8 mouse cellular contexts compared by ENCODE assay signal in genomic region chr15:70920862-70921261, GRCm38 (mm10).
DNase-seq lines count a peak whose midpoint lies in the region; ATAC-seq and TF ChIP-seq lines count a peak whose summit lies in the region.

No protein-coding gene starts in this region.

- H3K79me2 ChIP-seq in MEL (ENCODE audit: control insufficient read depth, insufficient read depth, low read length, poor library complexity) = no peaks in the 10 kb centered on the region

- H3K36me3 ChIP-seq in heart, postnatal 0 days (replicated peaks; ENCODE audit: control insufficient read depth, insufficient read depth, low read length) = no peaks in the 10 kb centered on the region
- no peaks in the 10 kb centered on the region for H3K36me3 ChIP-seq in MEL (ENCODE audit: control insufficient read depth in 1 of 2, insufficient read depth in 2 of 2, low read length in 2 of 2)
- H3K36me3 ChIP-seq in hindbrain, embryonic 10.5 days = no peaks in the 10 kb centered on the region
- H3K36me3 ChIP-seq in midbrain, embryonic 13.5 days = no peaks in the 10 kb centered on the region

- H3K9me3 ChIP-seq in heart, postnatal 0 days (replicated peaks; ENCODE audit: control insufficient read depth, low read length) = no peaks in the 10 kb centered on the region
- H3K9me3 ChIP-seq in MEL (replicated peaks; ENCODE audit: insufficient read depth, low read length) = no peaks in the 10 kb centered on the region
- H3K9me3 ChIP-seq in hindbrain, embryonic 10.5 days = no peaks in the 10 kb centered on the region
- H3K9me3 ChIP-seq in midbrain, embryonic 13.5 days = no peaks in the 10 kb centered on the region

- H3K27ac ChIP-seq in heart, postnatal 0 days (ENCODE audit: low read depth) = no peak overlapping the region
- H3K27ac ChIP-seq in MEL (ENCODE audit: control insufficient read depth, low read depth, low read length) = no peak overlapping the region
- no peak overlapping the region for H3K27ac ChIP-seq in hindbrain, embryonic 10.5 days
- H3K27ac ChIP-seq in midbrain, embryonic 13.5 days = no peak overlapping the region

- H3K4me1 ChIP-seq in heart, postnatal 0 days (ENCODE audit: control insufficient read depth, insufficient read depth) = no peaks in the 10 kb centered on the region
- no peaks in the 10 kb centered on the region for H3K4me1 ChIP-seq in MEL (ENCODE audit: control insufficient read depth in 1 of 2, insufficient read depth in 2 of 2, low read length in 2 of 2)
- H3K4me1 ChIP-seq in hindbrain, embryonic 10.5 days (replicated peaks) = no peaks in the 10 kb centered on the region
- H3K4me1 ChIP-seq in midbrain, embryonic 13.5 days (replicated peaks) = no peaks in the 10 kb centered on the region

- H3K27me3 ChIP-seq in heart, postnatal 0 days (ENCODE audit: control insufficient read depth, insufficient read depth, low read length) = no peaks in the 10 kb centered on the region
- no peaks in the 10 kb centered on the region; a peak in 1 of 4 replicates for H3K27me3 ChIP-seq in MEL (ENCODE audit: control insufficient read depth in 1 of 2, insufficient read depth in 2 of 2, low read length in 2 of 2)
- H3K27me3 ChIP-seq in hindbrain, embryonic 10.5 days (ENCODE audit: insufficient read depth, poor library complexity, severe bottlenecking) = no peaks in the 10 kb centered on the region
- H3K27me3 ChIP-seq in midbrain, embryonic 13.5 days = 0 out of 2 replicates have a peak, but pooled peaks cover 6% of the 10 kb centered on the region

- no peak for TF ChIP-seq POLR2A in MEL (IDR thresholded peaks at IDR 0.05; ENCODE audit: control insufficient read depth in 1 of 2, insufficient read depth in 1 of 2, low read depth in 1 of 2, low read length in 2 of 2, poor library complexity in 1 of 2)

- TF ChIP-seq RAD21 in MEL (IDR thresholded peaks at IDR 0.05; ENCODE audit: low read depth, low read length) = peak; percentile 70

- peak; percentile 20 for DNase-seq in heart, postnatal 0 days (ENCODE audit: low spot score)
- no peak for DNase-seq in heart, adult 8-10 months (ENCODE audit: low spot score)
- peak; percentile 50 for DNase-seq in MEL (ENCODE audit: low read depth, low spot score)
- peak; percentile 61 for DNase-seq in hindbrain, embryonic 10.5 days (ENCODE audit: low spot score)
- peak; percentile 79 to 81 for DNase-seq in layer of hippocampus, postnatal 10 days (ENCODE audit: low spot score in 2 of 2)
- peak; percentile 3 to 9 for DNase-seq in urinary bladder, postnatal 36 days (ENCODE audit: low spot score in 2 of 2)

- no peak overlapping the region for H3K9ac ChIP-seq in heart, postnatal 0 days (replicated peaks; ENCODE audit: low read depth, low read length)
- H3K9ac ChIP-seq in MEL (ENCODE audit: control insufficient read depth, low read depth, low read length, poor library complexity, severe bottlenecking) = no peak overlapping the region
- no peak overlapping the region for H3K9ac ChIP-seq in midbrain, embryonic 13.5 days (replicated peaks)

- WGBS in heart, postnatal 0 days = 41% methylated on average over 2 of the region's 2 CpGs
- 41% methylated on average over 2 of the region's 2 CpGs for WGBS in hindbrain, embryonic 10.5 days
- WGBS in midbrain, embryonic 13.5 days = 44% methylated on average over 2 of the region's 2 CpGs

- peak; percentile 62 for TF ChIP-seq CTCF in heart, postnatal 0 days (IDR thresholded peaks at IDR 0.05; ENCODE audit: low read depth)
- peak; percentile 51 to 59 (median 51) for TF ChIP-seq CTCF in MEL (IDR thresholded peaks at IDR 0.05 in 2 of 3, conservative IDR thresholded peaks at IDR 0.05 in 1 of 3; ENCODE audit: control insufficient read depth in 1 of 3, insufficient read depth in 1 of 3, low read depth in 2 of 3, low read length in 3 of 3, poor library complexity in 1 of 3, severe bottlenecking in 1 of 3)

- no peak for TF ChIP-seq EP300 in heart, postnatal 0 days (IDR thresholded peaks at IDR 0.05; ENCODE audit: low read depth)
- TF ChIP-seq EP300 in MEL (IDR thresholded peaks at IDR 0.05; ENCODE audit: low read depth in 1 of 2, low read length in 2 of 2) = no peak

- H3K4me2 ChIP-seq in heart, postnatal 0 days (ENCODE audit: low read depth, low read length) = no peak overlapping the region
- no peak overlapping the region for H3K4me2 ChIP-seq in midbrain, embryonic 13.5 days (replicated peaks)

- ATAC-seq in heart, postnatal 0 days (ENCODE audit: insufficient read depth, low read depth) = no peak
- peak; percentile 76 for ATAC-seq in common myeloid progenitor, adult 5-6 weeks (replicated peaks; ENCODE audit: low read depth, poor library complexity, severe bottlenecking)
- peak; percentile 79 for ATAC-seq in midbrain, embryonic 13.5 days

- H3K4me3 ChIP-seq in heart, postnatal 0 days (ENCODE audit: low read depth, low read length) = no peak overlapping the region
- no peak overlapping the region for H3K4me3 ChIP-seq in MEL (ENCODE audit: control insufficient read depth in 1 of 2, insufficient read depth in 1 of 2, low read depth in 2 of 2, low read length in 2 of 2)
- H3K4me3 ChIP-seq in hindbrain, embryonic 10.5 days = no peak overlapping the region
- H3K4me3 ChIP-seq in midbrain, embryonic 13.5 days (replicated peaks) = no peak overlapping the region

TF ChIP-seq in MEL, 35 proteins besides CTCF, POLR2A, EP300 and RAD21:
- TF ChIP-seq TCF12 (IDR thresholded peaks at IDR 0.05; ENCODE audit: low read depth, low read length) = no peak
- TF ChIP-seq SMC3 (IDR thresholded peaks at IDR 0.05; ENCODE audit: low read depth, low read length) = peak; percentile 50
- TF ChIP-seq MYC (IDR thresholded peaks at IDR 0.05; ENCODE audit: low read depth, low read length) = no peak
- no peak for TF ChIP-seq GABPA (IDR thresholded peaks at IDR 0.05; ENCODE audit: low read depth, low read length)
- peak; percentile 31; the same call in 1 of the 2 replicates for TF ChIP-seq ZC3H11A (IDR thresholded peaks at IDR 0.05; ENCODE audit: low read depth, low read length)
- no peak for TF ChIP-seq ELF1 (IDR thresholded peaks at IDR 0.05; ENCODE audit: low read depth, low read length)
- no peak for TF ChIP-seq TBP (IDR thresholded peaks at IDR 0.05; ENCODE audit: low read depth, low read length)
- no peak for TF ChIP-seq SIN3A (IDR thresholded peaks at IDR 0.05; ENCODE audit: low read length)
